Mouse (Mus musculus) gastrocnemius, adult 8-10 months (tissue): ENCODE results near the gene Pcyt2. TPM values are rescaled to one million over a fixed set of nuclear protein-coding genes. Genes with fewer than 3 reads are reported as not detected.

Experiments used
- DNase-seq, 2 experiments: peaks; one replicate each; pipeline ENCODE4 v3.0.0; 2022; ENCODE audit warnings: low spot score in 2 of 2
- microRNA-seq: library from miRNA; unstranded; fragments of <30 nt; microRNA quantifications from one replicate; pipeline ENCODE4 v1.2.0, GENCODE M21; 2022
- total RNA-seq, 4 experiments: library from RNA; stranded (reverse); gene quantifications; 2 replicates each; pipeline ENCODE4 v1.2.4; 2022

Gene Pcyt2
- total RNA-seq, 4 experiments from 2014 or later: 20.0 to 26.8 (median 26.0) TPM

- DNase-seq: no peak
These were observed 52.6 kb downstream of the Pcyt2 start for GRCm38 (mm10) chr11:120565114-120565513.

GRCm38 (mm10) chr11:120562949-120563348 is 54.8 kb downstream of the Pcyt2 start:
- no peak for DNase-seq

GRCm38 (mm10) chr11:120560952-120561728 is 56.6 kb downstream of the Pcyt2 start:
- DNase-seq: no peak

Small RNA genes within 50 kb of the gene (microRNA-seq; reads per million reads assigned to microRNA genes)
- gene Mir6936: not detected

Other genes starting within 250 kb of the Pcyt2 start
- gene Faap100, start 239.2 kb downstream of the Pcyt2 start, total RNA-seq: 10 to 100 TPM; 11.5 to 13.5 (median 13.3) TPM
- gene Nploc4, start 180.2 kb downstream of the Pcyt2 start, total RNA-seq: 10 to 100 TPM; 87.7 to 97.5 (median 90.6) TPM
- gene Tspan10, start 175.3 kb downstream of the Pcyt2 start, total RNA-seq: 1 to 10 TPM in 1 of 4 experiments, not detected in 3; 1.2 TPM
- gene Pde6g, start 164.4 kb downstream of the Pcyt2 start, total RNA-seq: 1 to 10 TPM in 2 of 4 experiments, under 1 TPM in 2; 0.70 to 1.0 (median 0.94) TPM
- gene Oxld1, start 159.9 kb downstream of the Pcyt2 start, total RNA-seq: 10 to 100 TPM; 20.4 to 26.4 (median 22.2) TPM
- gene Ccdc137, start 159.8 kb downstream of the Pcyt2 start, total RNA-seq: 1 to 10 TPM; 4.5 to 6.0 (median 5.1) TPM
- 1 to 10 TPM; 4.7 to 7.5 (median 6.2) TPM for gene Arl16, start 150.3 kb downstream of the Pcyt2 start, total RNA-seq
- gene Mrpl12, start 133.3 kb downstream of the Pcyt2 start, total RNA-seq: 100 to 1,000 TPM; 121 to 138 (median 132) TPM
- gene Slc25a10, start 126.1 kb downstream of the Pcyt2 start, total RNA-seq: 1 to 10 TPM; 1.9 to 5.0 (median 3.1) TPM
- gene Gcgr, start 87.2 kb downstream of the Pcyt2 start, total RNA-seq: under 1 TPM in 1 of 4 experiments, not detected in 3; 0.29 TPM
- 10 to 100 TPM; 18.6 to 20.5 (median 20.1) TPM for gene Mcrip1, start 68.2 kb downstream of the Pcyt2 start, total RNA-seq
- 100 to 1,000 TPM; 157 to 382 (median 178) TPM for gene Ppp1r27, start 66.8 kb downstream of the Pcyt2 start, total RNA-seq
- gene P4hb, start 44.7 kb downstream of the Pcyt2 start, total RNA-seq: 100 to 1,000 TPM; 162 to 245 (median 209) TPM
- gene Arhgdia, start 36.3 kb downstream of the Pcyt2 start, total RNA-seq: 10 to 100 TPM; 74.3 to 86.2 (median 80.7) TPM
- gene Alyref, start 19.6 kb downstream of the Pcyt2 start, total RNA-seq: 10 to 100 TPM; 20.1 to 40.8 (median 35.8) TPM
- gene Anapc11, start 19.5 kb downstream of the Pcyt2 start, total RNA-seq: 10 to 100 TPM; 42.5 to 54.1 (median 49.7) TPM
- not detected for gene Npb, start 9.5 kb downstream of the Pcyt2 start, total RNA-seq
- gene Sirt7, start 7.3 kb upstream of the Pcyt2 start, total RNA-seq: 1 to 10 TPM; 2.6 to 4.5 (median 3.8) TPM
- gene Mafg, start 15.7 kb upstream of the Pcyt2 start, total RNA-seq: 10 to 100 TPM; 49.5 to 63.3 (median 59.3) TPM
- gene Pycr1, start 25.8 kb upstream of the Pcyt2 start, total RNA-seq: 1 to 10 TPM; 3.7 to 5.3 (median 4.8) TPM
- gene Myadml2, start 30.2 kb upstream of the Pcyt2 start, total RNA-seq: 100 to 1,000 TPM; 112 to 153 (median 132) TPM
- gene Notum, start 43.2 kb upstream of the Pcyt2 start, total RNA-seq: under 1 TPM in 1 of 4 experiments, not detected in 3; 0.22 TPM
- gene Aspscr1, start 55.0 kb upstream of the Pcyt2 start, total RNA-seq: 10 to 100 TPM; 32.2 to 39.8 (median 35.2) TPM
- gene Cenpx, start 95.8 kb upstream of the Pcyt2 start, total RNA-seq: 10 to 100 TPM; 26.1 to 31.0 (median 27.3) TPM
- 1 to 10 TPM; 1.8 to 4.4 (median 2.9) TPM for gene Lrrc45, start 96.0 kb upstream of the Pcyt2 start, total RNA-seq
- 1 to 10 TPM in 2 of 4 experiments, under 1 TPM in 2; 0.75 to 1.2 (median 0.89) TPM for gene Rac3, start 103.5 kb upstream of the Pcyt2 start, total RNA-seq
- gene Dcxr, start 109.3 kb upstream of the Pcyt2 start, total RNA-seq: 1 to 10 TPM; 7.9 to 9.8 (median 8.7) TPM
- gene Cbr2, start 114.2 kb upstream of the Pcyt2 start, total RNA-seq: 10 to 100 TPM in 2 of 4 experiments, 1 to 10 TPM in 2; 6.1 to 30.8 (median 10.4) TPM
- gene Hmga1b, start 144.9 kb upstream of the Pcyt2 start, total RNA-seq: 10 to 100 TPM; 14.8 to 40.9 (median 19.1) TPM
- 10 to 100 TPM; 10.8 to 13.6 (median 13.1) TPM for gene Rfng, start 166.3 kb upstream of the Pcyt2 start, total RNA-seq
- gene Gps1, start 166.3 kb upstream of the Pcyt2 start, total RNA-seq: 10 to 100 TPM; 65.4 to 71.6 (median 69.3) TPM
- 10 to 100 TPM; 29.0 to 36.8 (median 35.0) TPM for gene Dus1l, start 178.5 kb upstream of the Pcyt2 start, total RNA-seq
- gene Fasn, start 206.6 kb upstream of the Pcyt2 start, total RNA-seq: 10 to 100 TPM in 2 of 4 experiments, 1 to 10 TPM in 2; 8.4 to 12.2 (median 9.4) TPM